In genomic region chr8:121868896-121869295, GRCm38 (mm10) we compare ENCODE assay signal across 16 mouse cellular contexts.
"Had no signal": no experiment of that assay in that cellular context is flagged by ENCODE, and none has a peak within 500 bp of the region (broad histone marks: within the 10 kb centered on the region; RNA-seq: fewer than 3 reads in every experiment).

No protein-coding gene starts in this region.

- H3K27me3 ChIP-seq: neural tube, embryonic 12.5 days; neural tube, embryonic 13.5 days; neural tube, embryonic 15.5 days; stomach, embryonic 15.5 days had no signal

- H3K27ac ChIP-seq: neural tube, embryonic 12.5 days; neural tube, embryonic 13.5 days; neural tube, embryonic 15.5 days; stomach, embryonic 15.5 days; stomach, postnatal 0 days had no signal

- H3K9me3 ChIP-seq: neural tube, embryonic 12.5 days; neural tube, embryonic 13.5 days; neural tube, embryonic 15.5 days; stomach, embryonic 15.5 days had no signal

- DNase-seq: right cerebral cortex, adult 18-20 months; right cerebral cortex, postnatal 14 days; right cerebral cortex, postnatal 25 days; right cerebral cortex, postnatal 4 days; spleen, adult 18-20 months; thymus, adult 18-20 months; thymus, adult 2 months; thymus, postnatal 14 days; thymus, postnatal 25 days; thymus, postnatal 36 days; thymus, postnatal 4 days had no signal

- H3K4me3 ChIP-seq: neural tube, embryonic 12.5 days; neural tube, embryonic 13.5 days; neural tube, embryonic 15.5 days; stomach, embryonic 15.5 days had no signal

- H3K9ac ChIP-seq: neural tube, embryonic 12.5 days; neural tube, embryonic 13.5 days; neural tube, embryonic 15.5 days; stomach, embryonic 15.5 days had no signal

- H3K4me2 ChIP-seq: neural tube, embryonic 12.5 days; neural tube, embryonic 13.5 days; neural tube, embryonic 15.5 days; stomach, embryonic 15.5 days had no signal

- H3K36me3 ChIP-seq: neural tube, embryonic 12.5 days; neural tube, embryonic 13.5 days; neural tube, embryonic 15.5 days; stomach, embryonic 15.5 days had no signal
